Mouse (Mus musculus) limb, embryonic 13.5 days (tissue): ENCODE results near the gene Epn3. TPM values are rescaled to one million over a fixed set of nuclear protein-coding genes. Genes with fewer than 3 reads are reported as not detected.

Experiments
- ATAC-seq: fragments of 200-750 bp; cut with Nextera tagmentation; 2 replicates; pipeline ENCODE4 v1.8.0; 2017; ENCODE audit warnings: low read depth, moderate number of reproducible peaks, moderate TSS enrichment; ENCODE audit not compliant: low FRiP score
- H3K27ac ChIP-seq: fragments of 300-500 bp; sonication (generic); 2 replicates; pipeline ENCODE4 v1.5.1; 2015; ENCODE audit warnings: inconsistent platforms, mild to moderate bottlenecking, moderate library complexity
- H3K27me3 ChIP-seq: fragments of 300-500 bp; sonication (generic); 2 replicates; pipeline ENCODE4 v1.6.1; 2015; ENCODE audit warnings: mild to moderate bottlenecking, inconsistent platforms
- H3K36me3 ChIP-seq: fragments of 300-500 bp; sonication (generic); 2 replicates; pipeline ENCODE4 v1.6.1; 2015; ENCODE audit warnings: inconsistent platforms, mild to moderate bottlenecking, moderate library complexity
- H3K4me1 ChIP-seq: fragments of 300-500 bp; sonication (generic); 2 replicates; pipeline ENCODE4 v1.6.1; 2015; ENCODE audit warnings: inconsistent platforms
- H3K4me2 ChIP-seq: fragments of 300-500 bp; sonication (generic); replicated peaks from 2 replicates; pipeline ENCODE4 v1.6.1; 2015; ENCODE audit warnings: inconsistent platforms, mild to moderate bottlenecking, moderate library complexity
- H3K4me3 ChIP-seq: fragments of 300-500 bp; sonication (generic); 2 replicates; pipeline ENCODE4 v1.5.1; 2015; ENCODE audit warnings: moderate library complexity, mild to moderate bottlenecking, inconsistent platforms
- H3K9ac ChIP-seq: fragments of 300-500 bp; sonication (generic); 2 replicates; pipeline ENCODE4 v1.6.1; 2015; ENCODE audit warnings: mild to moderate bottlenecking, inconsistent platforms
- H3K9me3 ChIP-seq: fragments of 300-500 bp; sonication (generic); 2 replicates; pipeline ENCODE4 v1.6.1; 2016; ENCODE audit warnings: inconsistent platforms
- WGBS: fragments of 180-500 bp; shearing (Covaris S2); methylation state at CpG from one replicate; pipeline ENCODE4 v1.1.7; 2015; 5-methylcytosine and 5-hydroxymethylcytosine counted together
- polyA plus RNA-seq: library from polyadenylated mRNA; unstranded; fragments of >200 nt; fragmentation: Nextera tagmentation; extraction: Ambion mirVana; gene quantifications from 2 replicates; pipeline ENCODE4 v1.2.1, GENCODE M21; 2015

Gene Epn3
- polyA plus RNA-seq, 1 experiment from 2014 or later, result 3.1 TPM

DNA sequence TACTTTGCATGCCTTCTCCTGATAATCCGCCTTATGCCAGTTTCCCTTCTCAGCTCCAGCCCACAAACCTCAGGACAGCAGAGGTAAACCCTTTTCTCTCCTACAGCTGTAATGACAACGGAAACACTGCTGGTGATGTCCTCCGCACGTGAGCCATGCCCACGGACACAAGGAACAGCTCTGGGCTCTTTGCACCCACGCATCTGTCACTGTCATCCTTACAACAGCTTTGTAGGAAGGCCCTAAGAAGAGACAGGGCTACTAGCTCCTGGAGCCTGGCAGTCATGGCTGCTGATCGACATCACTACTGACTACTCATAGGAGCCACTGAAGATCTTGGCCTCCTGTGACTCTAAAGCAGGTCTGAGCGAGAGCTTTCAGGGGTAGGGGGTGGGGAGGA is 33.4 kb upstream of the Epn3 start:
- H3K27me3 ChIP-seq, result no peaks in the 10 kb centered on the region
- 85% methylated on average over 8 of the region's 8 CpGs for WGBS
- H3K4me2 ChIP-seq, result no peak overlapping the region
- 0 out of 2 replicates have a peak, but pooled peaks cover 18% of the 10 kb centered on the region for H3K4me1 ChIP-seq
- H3K9ac ChIP-seq, result no peak overlapping the region
- no peaks in the 10 kb centered on the region for H3K36me3 ChIP-seq
- H3K9me3 ChIP-seq, result no peaks in the 10 kb centered on the region
- no peak overlapping the region for H3K4me3 ChIP-seq
- no peak overlapping the region for H3K27ac ChIP-seq
- ATAC-seq, result no peak

- no peak overlapping the region for H3K4me2 ChIP-seq
- peaks cover 31% of the 10 kb centered on the region for H3K4me1 ChIP-seq
- H3K36me3 ChIP-seq, result no peaks in the 10 kb centered on the region
- no peak overlapping the region for H3K27ac ChIP-seq
- no peaks in the 10 kb centered on the region for H3K27me3 ChIP-seq
- H3K9me3 ChIP-seq, result no peaks in the 10 kb centered on the region
- no peak overlapping the region for H3K4me3 ChIP-seq
- 46% methylated on average over 3 of the region's 3 CpGs for WGBS
- no peak for ATAC-seq
- no peak overlapping the region for H3K9ac ChIP-seq
Measured at GRCm38 (mm10) chr11:94528879-94529278, 29.1 kb upstream of the Epn3 start.

- Histone ChIP-seq H3K36me3 (no peaks in the 10 kb centered on the region), H3K4me2 (no peak overlapping the region), H3K27ac (peak overlapping the region; percentile 22; the same call in 1 of the 2 replicates), H3K4me3 (no peak overlapping the region), H3K9me3 (no peaks in the 10 kb centered on the region), H3K27me3 (no peaks in the 10 kb centered on the region), H3K9ac (no peak overlapping the region), H3K4me1 (peaks cover 28% of the 10 kb centered on the region)
- WGBS, result 19% methylated on average over 9 of the region's 9 CpGs
- ATAC-seq, result peak; percentile 49
Measured at GRCm38 (mm10) chr11:94526171-94526879, 26.6 kb upstream of the Epn3 start.

- under 1% methylated on average over 42 of the region's 42 CpGs for WGBS
Measured at GRCm38 (mm10) chr11:94521219-94521843, 21.6 kb upstream of the Epn3 start, which contains the start of gene Mycbpap. Mycbpap (minus strand) TSS chr11:94521742.

DNA sequence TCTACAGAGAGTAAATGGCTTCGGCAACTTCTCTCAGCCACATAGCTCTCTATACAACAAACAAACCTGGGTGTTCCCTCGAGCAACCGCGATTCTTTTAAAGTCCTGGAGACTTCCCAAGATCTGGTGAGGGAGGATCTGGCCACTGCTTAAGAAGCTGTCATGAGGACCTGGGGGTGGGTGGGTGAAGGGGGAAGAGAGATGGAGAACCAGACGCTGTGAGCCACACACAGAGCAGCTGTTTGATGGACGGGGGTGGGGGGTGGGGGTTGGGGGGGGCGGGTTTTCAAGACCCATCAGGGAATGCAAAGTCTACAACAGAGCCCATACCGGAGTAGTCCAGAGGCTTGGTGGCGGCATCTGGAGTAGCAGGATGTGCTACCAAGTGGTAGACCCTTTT is 13.7 kb upstream of the Epn3 start:
- H3K9ac ChIP-seq, result no peak overlapping the region
- no peak overlapping the region for H3K27ac ChIP-seq
- no peaks in the 10 kb centered on the region for H3K36me3 ChIP-seq
- ATAC-seq, result no peak
- no peaks in the 10 kb centered on the region for H3K27me3 ChIP-seq
- H3K9me3 ChIP-seq, result peaks cover 7% of the 10 kb centered on the region; the same call in 1 of the 2 replicates
- H3K4me3 ChIP-seq, result no peak overlapping the region
- no peak overlapping the region for H3K4me2 ChIP-seq
- WGBS, result 36% methylated on average over 9 of the region's 9 CpGs
- 0 out of 2 replicates have a peak, but pooled peaks cover 9% of the 10 kb centered on the region for H3K4me1 ChIP-seq

More at GRCm38 (mm10) chr11:94521219-94521843, 21.6 kb upstream of the Epn3 start, which contains the start of gene Mycbpap:
- ATAC-seq, result peak; percentile 87
- H3K27ac ChIP-seq, result no peak within 1 kb of the TSS
- H3K4me3 ChIP-seq, result peak within 1 kb of the TSS; percentile 57
- no peaks in the 10 kb centered on the region for H3K27me3 ChIP-seq
- H3K9ac ChIP-seq, result peak within 1 kb of the TSS; percentile 69
- no peaks in the 10 kb centered on the region for H3K36me3 ChIP-seq
- H3K9me3 ChIP-seq, result no peaks in the 10 kb centered on the region
- peak within 1 kb of the TSS; percentile 75 for H3K4me2 ChIP-seq
- peaks cover 17% of the 10 kb centered on the region for H3K4me1 ChIP-seq

DNA sequence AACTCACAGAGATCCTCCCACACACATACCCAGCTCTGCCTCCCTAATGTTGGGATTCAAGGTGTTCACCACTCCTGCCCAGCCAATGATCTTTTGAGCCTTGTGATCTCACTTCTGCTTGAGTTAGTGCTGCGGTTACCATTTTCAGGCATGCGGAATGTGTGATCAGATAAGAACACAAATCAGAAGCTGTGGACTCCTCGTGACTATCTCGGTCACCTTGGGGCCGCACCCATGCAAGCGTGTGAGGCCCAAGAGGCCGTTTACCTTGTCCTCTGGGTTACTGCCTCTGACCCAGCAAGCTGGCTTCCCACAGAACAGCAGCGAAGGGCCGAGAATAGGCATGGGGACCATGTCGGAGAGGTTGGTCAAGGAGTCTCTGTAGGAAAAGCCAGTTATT is 9.2 kb upstream of the Epn3 start:
- Histone ChIP-seq H3K27ac (no peak overlapping the region), H3K4me1 (0 out of 2 replicates have a peak, but pooled peaks cover 9% of the 10 kb centered on the region), H3K4me2 (no peak overlapping the region), H3K9me3 (peaks cover 7% of the 10 kb centered on the region; the same call in 1 of the 2 replicates), H3K9ac (no peak overlapping the region), H3K4me3 (no peak overlapping the region), H3K36me3 (no peaks in the 10 kb centered on the region), H3K27me3 (no peaks in the 10 kb centered on the region)
- ATAC-seq, result no peak
- 91% methylated on average over 10 of the region's 10 CpGs for WGBS

GRCm38 (mm10) chr11:94501482-94501881 is 1.7 kb upstream of the Epn3 start:
- Histone ChIP-seq H3K4me3 (no peak overlapping the region), H3K4me2 (no peak overlapping the region), H3K4me1 (peaks cover 46% of the 10 kb centered on the region), H3K27me3 (no peaks in the 10 kb centered on the region), H3K9me3 (no peaks in the 10 kb centered on the region), H3K27ac (no peak overlapping the region), H3K9ac (no peak overlapping the region), H3K36me3 (no peaks in the 10 kb centered on the region)
- 85% methylated on average over 8 of the region's 8 CpGs for WGBS
- no peak for ATAC-seq

- H3K9me3 ChIP-seq, result no peaks in the 10 kb centered on the region
- peaks cover 46% of the 10 kb centered on the region for H3K4me1 ChIP-seq
- ATAC-seq, result no peak
- H3K27me3 ChIP-seq, result no peaks in the 10 kb centered on the region
- H3K4me3 ChIP-seq, result peak overlapping the region; percentile 44
- 21% methylated on average over 8 of the region's 8 CpGs for WGBS
- H3K9ac ChIP-seq, result peak overlapping the region; percentile 65; the same call in 1 of the 2 replicates
- H3K4me2 ChIP-seq, result peak overlapping the region; percentile 80
- H3K27ac ChIP-seq, result no peak overlapping the region
- no peaks in the 10 kb centered on the region for H3K36me3 ChIP-seq
Measured at GRCm38 (mm10) chr11:94500362-94500761, 588 bp upstream of the Epn3 start.

- Histone ChIP-seq H3K9me3 (no peaks in the 10 kb centered on the region), H3K4me1 (peaks cover 46% of the 10 kb centered on the region), H3K27ac (peak overlapping the region; percentile 79; the same call in 1 of the 2 replicates), H3K4me2 (peak overlapping the region; percentile 80), H3K4me3 (peak overlapping the region; percentile 44), H3K27me3 (no peaks in the 10 kb centered on the region), H3K36me3 (no peaks in the 10 kb centered on the region), H3K9ac (peak overlapping the region; percentile 65; the same call in 1 of the 2 replicates)
- 6% methylated on average over 2 of the region's 2 CpGs for WGBS
- no peak for ATAC-seq
Measured at GRCm38 (mm10) chr11:94499035-94499434, 739 bp downstream of the Epn3 start.

DNA sequence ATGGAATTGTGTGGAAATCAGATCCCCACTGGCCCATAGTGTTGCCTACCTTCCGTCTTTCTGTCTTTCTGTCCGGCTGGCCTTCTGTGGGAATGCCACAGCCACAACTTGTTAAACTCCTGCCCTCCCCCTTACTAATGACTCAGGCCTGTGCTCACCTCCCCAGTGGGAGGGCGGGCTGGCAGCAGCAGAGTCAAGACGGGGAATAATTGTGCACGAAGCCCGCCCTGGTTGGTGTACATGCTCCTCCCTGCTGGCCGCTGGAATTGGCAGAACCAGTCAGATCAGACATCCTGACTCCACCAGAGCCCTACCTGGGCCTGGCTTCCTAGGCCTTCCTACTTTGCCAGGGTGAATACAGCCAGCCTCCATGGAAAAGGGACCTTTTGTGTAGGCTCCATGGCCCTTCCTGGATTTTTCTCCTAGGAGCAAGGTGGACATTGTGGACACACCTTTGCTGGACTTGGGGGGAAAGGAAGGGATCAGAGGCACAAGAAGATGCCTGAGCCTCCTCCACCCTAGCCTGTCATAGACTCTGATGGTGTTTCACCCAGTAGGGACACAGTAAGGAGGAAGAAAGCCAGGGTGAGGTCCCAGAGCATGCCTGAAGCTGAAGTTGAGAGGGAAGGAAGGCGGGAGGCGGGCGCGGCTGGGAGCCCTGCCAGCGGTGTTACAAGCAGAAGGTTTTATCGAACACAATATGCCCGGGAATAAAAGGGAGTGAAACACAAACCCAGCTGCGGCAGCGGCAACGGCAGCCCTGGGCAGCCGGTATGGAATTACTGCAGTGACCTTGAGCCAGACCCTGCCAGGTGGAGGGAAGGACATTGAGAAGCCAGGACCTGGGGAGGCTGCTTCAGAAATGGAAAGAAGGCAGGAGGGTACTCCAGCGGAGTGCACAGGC is 1.4 kb downstream of the Epn3 start:
- peaks cover 46% of the 10 kb centered on the region for H3K4me1 ChIP-seq
- peak overlapping the region; percentile 44 for H3K4me3 ChIP-seq
- ATAC-seq, result peak; percentile 14; the same call in 1 of the 2 replicates
- H3K27me3 ChIP-seq, result no peaks in the 10 kb centered on the region
- no peaks in the 10 kb centered on the region for H3K9me3 ChIP-seq
- peak overlapping the region; percentile 79 for H3K27ac ChIP-seq
- H3K36me3 ChIP-seq, result no peaks in the 10 kb centered on the region
- peak overlapping the region; percentile 80 for H3K4me2 ChIP-seq
- 8% methylated on average over 19 of the region's 19 CpGs for WGBS
- H3K9ac ChIP-seq, result peak overlapping the region; percentile 40; the same call in 1 of the 2 replicates

- no peak overlapping the region for H3K9ac ChIP-seq
- no peak overlapping the region for H3K4me3 ChIP-seq
- H3K36me3 ChIP-seq, result no peaks in the 10 kb centered on the region
- no peaks in the 10 kb centered on the region for H3K9me3 ChIP-seq
- WGBS, result 78% methylated on average over 3 of the region's 3 CpGs
- no peak overlapping the region for H3K27ac ChIP-seq
- no peak for ATAC-seq
- no peak overlapping the region for H3K4me2 ChIP-seq
- peaks cover 49% of the 10 kb centered on the region for H3K4me1 ChIP-seq
- peaks cover 4% of the 10 kb centered on the region; the same call in 1 of the 2 replicates for H3K27me3 ChIP-seq
Measured at GRCm38 (mm10) chr11:94495415-94495814, 4.4 kb downstream of the Epn3 start.
